Mouse (Mus musculus) liver, postnatal 0 days (tissue): Measurements from ENCODE around the gene Aldoc. TPM values are rescaled to one million over a fixed set of nuclear protein-coding genes. Genes with fewer than 3 reads are reported as not detected.
A peak's percentile ranks its signal among the peaks of the same experiment; 100 is the strongest.

Experiments
- ATAC-seq: fragments of 200-750 bp; cut with Nextera tagmentation; 2 replicates; pipeline ENCODE4 v1.8.0; 2017; ENCODE audit warnings: mild to moderate bottlenecking, moderate library complexity
- DNase-seq: peaks from one replicate; pipeline ENCODE4 v3.0.0-alpha.2; 2016
- H3K27ac ChIP-seq: fragments of 300-500 bp; sonication (generic); 2 replicates; pipeline ENCODE4 v1.5.1; 2014; ENCODE audit warnings: antibody characterized with exemption, moderate library complexity, mild to moderate bottlenecking, low read depth
- H3K27me3 ChIP-seq: fragments of 300-500 bp; sonication (generic); 2 replicates; pipeline ENCODE4 v1.6.1; 2014; ENCODE audit warnings: low read length, control low read depth, mixed read lengths; ENCODE audit not compliant: insufficient read depth
- H3K36me3 ChIP-seq: fragments of 300-500 bp; sonication (generic); replicated peaks from 2 replicates; pipeline ENCODE4 v1.6.1; 2014; ENCODE audit warnings: mild to moderate bottlenecking, control low read depth, low read length, moderate library complexity, mixed read lengths; ENCODE audit not compliant: insufficient read depth
- H3K4me1 ChIP-seq: fragments of 300-500 bp; sonication (generic); 2 replicates; pipeline ENCODE4 v1.6.1; 2014; ENCODE audit warnings: antibody characterized with exemption, mild to moderate bottlenecking, control low read depth; ENCODE audit not compliant: insufficient read depth
- H3K4me2 ChIP-seq: fragments of 300-500 bp; sonication (generic); 2 replicates; pipeline ENCODE4 v1.6.1; 2014; ENCODE audit warnings: low read depth, mild to moderate bottlenecking, low read length, moderate library complexity, mixed read lengths
- H3K4me3 ChIP-seq: fragments of 300-500 bp; sonication (generic); 2 replicates; pipeline ENCODE4 v1.5.1; 2014; ENCODE audit warnings: low read depth, low read length
- H3K9ac ChIP-seq: fragments of 300-500 bp; sonication (generic); replicated peaks from 2 replicates; pipeline ENCODE4 v1.6.1; 2014; ENCODE audit warnings: mild to moderate bottlenecking, moderate library complexity
- H3K9me3 ChIP-seq: fragments of 300-500 bp; sonication (generic); 2 replicates; pipeline ENCODE4 v1.6.1; 2016; ENCODE audit warnings: mild to moderate bottlenecking, control low read depth, low read length, mixed read lengths
- CTCF ChIP-seq: sonication (generic); IDR thresholded peaks from 2 replicates; pipeline ENCODE4 v1.5.1; 2016; ENCODE audit warnings: antibody characterized with exemption, low read depth
- EP300 ChIP-seq: IDR thresholded peaks from 2 replicates; pipeline ENCODE4 v1.6.1; 2016; ENCODE audit warnings: antibody characterized with exemption, low read depth, mild to moderate bottlenecking
- WGBS: fragments of 180-500 bp; shearing (Covaris S2); extraction: QIAGEN DNeasy Blood & Tissue Kit; methylation state at CpG from one replicate; pipeline ENCODE4 v1.1.7; 2014; ENCODE audit not compliant: insufficient replicate concordance; 5-methylcytosine and 5-hydroxymethylcytosine counted together
- polyA plus RNA-seq: library from polyadenylated mRNA; unstranded; fragments of >200 nt; fragmentation: Nextera tagmentation; extraction: Ambion mirVana; gene quantifications from 2 replicates; pipeline ENCODE4 v1.2.1, GENCODE M21; 2015

Gene Aldoc
- polyA plus RNA-seq, 1 experiment from 2014 or later: 15.4 TPM

DNA sequence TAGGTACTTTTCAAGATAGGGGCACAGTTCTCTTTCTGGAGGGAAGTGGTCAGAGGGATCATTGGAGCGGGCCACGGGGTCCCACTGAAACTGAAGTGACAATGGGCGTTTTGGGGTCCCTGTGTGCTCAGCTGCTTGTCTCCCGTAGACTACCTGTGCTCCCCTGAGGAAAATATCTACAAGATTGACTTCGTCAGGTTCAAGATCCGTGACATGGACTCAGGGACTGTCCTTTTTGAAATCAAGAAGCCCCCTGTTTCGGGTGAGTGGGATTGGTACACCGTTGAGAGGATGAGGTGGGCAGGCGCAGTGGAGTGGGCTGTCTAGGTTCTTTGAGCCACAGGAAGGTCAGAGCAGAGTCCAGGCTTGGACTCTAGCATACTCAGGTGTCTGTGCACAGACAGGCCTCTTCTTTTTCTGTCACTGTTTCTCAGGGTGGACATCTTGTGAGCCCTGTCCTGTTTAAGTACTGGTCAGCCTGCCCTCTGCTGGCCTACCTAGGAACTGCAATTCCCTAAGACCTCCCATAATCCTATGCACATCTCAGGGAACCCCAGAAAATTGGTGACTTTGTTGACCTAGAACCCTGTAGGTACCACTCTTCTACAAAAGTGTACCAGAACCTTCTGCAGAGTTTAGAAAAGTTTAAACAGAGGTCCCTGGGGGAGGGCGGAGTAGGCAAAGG lies 24.4 kb downstream of the Aldoc start:
- H3K27me3 ChIP-seq: no peaks in the 10 kb centered on the region
- no peak overlapping the region for H3K9ac ChIP-seq
- no peak overlapping the region for H3K4me3 ChIP-seq
- 84% methylated on average over 10 of the region's 10 CpGs for WGBS
- no peaks in the 10 kb centered on the region for H3K9me3 ChIP-seq
- TF ChIP-seq EP300 (no peak), CTCF (peak; percentile 95)
- peaks cover 13% of the 10 kb centered on the region for H3K36me3 ChIP-seq
- ATAC-seq: no peak
- peaks cover 65% of the 10 kb centered on the region for H3K4me1 ChIP-seq
- peak; percentile 82 for DNase-seq
- H3K27ac ChIP-seq: peak overlapping the region; percentile 78
- peak overlapping the region; percentile 19; the same call in 1 of the 2 replicates for H3K4me2 ChIP-seq

DNA sequence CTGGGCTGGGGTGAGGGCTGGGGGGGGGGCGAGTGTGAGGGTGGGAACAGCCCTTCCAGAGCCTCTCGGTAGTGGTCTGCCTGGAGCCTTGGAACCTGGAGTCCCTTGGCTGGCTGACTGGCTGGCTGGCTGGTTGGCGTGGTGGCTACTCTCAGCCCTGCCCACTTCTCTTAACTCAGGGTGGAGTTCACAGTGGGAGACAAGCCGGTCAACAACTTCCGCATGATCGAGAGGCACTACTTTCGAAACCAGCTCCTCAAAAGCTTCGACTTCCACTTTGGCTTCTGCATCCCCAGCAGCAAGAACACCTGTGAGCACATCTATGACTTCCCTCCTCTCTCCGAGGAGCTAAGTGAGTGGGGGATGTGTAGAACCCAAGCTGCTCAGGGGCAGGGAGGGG lies 25.1 kb downstream of the Aldoc start:
- Histone ChIP-seq H3K9me3 (no peaks in the 10 kb centered on the region), H3K27me3 (no peaks in the 10 kb centered on the region), H3K4me3 (no peak overlapping the region), H3K36me3 (peaks cover 13% of the 10 kb centered on the region), H3K4me1 (peaks cover 65% of the 10 kb centered on the region), H3K27ac (peak overlapping the region; percentile 82), H3K4me2 (peak overlapping the region; percentile 19; the same call in 1 of the 2 replicates), H3K9ac (peak overlapping the region; percentile 47; the same call in 1 of the 2 replicates)
- DNase-seq (peak; percentile 48), ATAC-seq (no peak)
- TF ChIP-seq CTCF (no peak), EP300 (no peak)
- WGBS: 66% methylated on average over 9 of the region's 9 CpGs

DNA sequence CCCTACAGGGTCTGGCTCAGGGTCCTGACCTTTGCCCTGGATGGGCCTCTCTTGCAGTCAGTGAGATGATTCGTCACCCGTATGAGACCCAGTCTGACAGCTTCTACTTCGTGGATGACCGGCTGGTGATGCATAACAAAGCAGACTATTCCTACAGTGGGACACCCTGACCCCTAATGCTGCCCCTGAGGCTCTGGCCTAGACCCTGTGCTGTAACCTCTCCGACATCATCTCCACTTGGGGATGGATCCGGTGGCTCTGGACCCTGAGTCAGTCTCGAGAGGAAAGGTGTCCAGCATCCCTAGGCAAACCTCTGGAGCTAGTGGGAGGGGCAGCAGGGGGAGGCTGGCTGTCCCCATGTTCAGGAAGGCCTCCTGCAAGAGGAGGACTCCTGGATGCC lies 25.7 kb downstream of the Aldoc start:
- H3K36me3 ChIP-seq: peaks cover 13% of the 10 kb centered on the region
- H3K27me3 ChIP-seq: no peaks in the 10 kb centered on the region
- H3K9me3 ChIP-seq: no peaks in the 10 kb centered on the region
- H3K4me3 ChIP-seq: 0 out of 2 replicates have a peak overlapping the region, but pooled peaks have one; percentile 9
- H3K9ac ChIP-seq: peak overlapping the region; percentile 47; the same call in 1 of the 2 replicates
- no peak for DNase-seq
- H3K27ac ChIP-seq: peak overlapping the region; percentile 82
- TF ChIP-seq CTCF (no peak), EP300 (no peak)
- ATAC-seq: no peak
- H3K4me2 ChIP-seq: peak overlapping the region; percentile 15
- peaks cover 68% of the 10 kb centered on the region for H3K4me1 ChIP-seq
- 69% methylated on average over 7 of the region's 7 CpGs for WGBS

DNA sequence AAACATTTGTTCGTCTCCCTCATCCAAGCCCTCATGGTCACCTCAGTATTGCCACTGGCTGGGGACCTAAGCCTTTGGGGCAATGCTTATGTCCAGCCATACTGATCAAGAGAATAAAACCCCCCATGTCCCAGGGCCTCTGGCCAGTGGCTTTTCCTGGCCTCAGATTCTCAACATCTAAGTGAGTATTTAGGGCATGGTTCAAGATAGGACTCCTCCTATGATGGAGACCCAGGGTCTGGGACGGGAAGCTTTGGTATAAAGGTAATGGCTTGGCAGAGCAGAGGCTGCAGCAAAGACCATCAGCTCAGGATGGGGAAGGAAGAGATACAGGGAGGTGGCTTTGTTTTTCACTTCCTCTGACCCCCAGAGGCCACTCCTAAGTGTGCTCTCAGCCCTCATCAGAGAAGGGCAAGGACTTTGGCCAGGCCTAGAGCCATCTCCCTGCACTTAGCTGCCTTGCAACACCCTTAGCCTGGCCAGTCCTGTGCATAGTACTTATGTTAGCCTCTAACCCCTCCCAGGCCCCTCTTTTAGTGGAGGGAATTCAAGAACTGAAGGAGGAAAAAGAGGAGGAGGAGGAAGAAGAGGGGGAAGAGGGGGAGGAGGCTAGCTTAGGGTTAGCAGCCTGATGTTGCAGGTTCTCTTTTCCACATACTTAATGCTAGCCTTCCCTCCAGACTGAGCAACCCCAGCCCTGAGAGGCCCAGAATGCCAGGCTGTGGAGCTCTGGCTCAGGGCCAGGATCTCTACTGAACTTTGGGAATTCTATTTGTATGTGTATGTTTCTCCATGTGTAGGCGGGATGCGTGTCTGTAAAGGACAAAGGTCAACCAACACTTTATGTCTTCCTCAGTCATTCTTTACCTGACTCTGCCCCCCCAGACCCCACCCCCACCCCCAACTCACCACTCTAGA lies 26.9 kb downstream of the Aldoc start:
- TF ChIP-seq EP300 (peak; percentile 22; the same call in 1 of the 2 replicates), CTCF (no peak)
- Histone ChIP-seq H3K27me3 (no peaks in the 10 kb centered on the region), H3K9me3 (no peaks in the 10 kb centered on the region), H3K9ac (0 out of 2 replicates have a peak overlapping the region, but pooled peaks have one; percentile 4), H3K4me3 (no peak overlapping the region), H3K4me1 (peaks cover 56% of the 10 kb centered on the region), H3K27ac (peak overlapping the region; percentile 82), H3K36me3 (peaks cover 13% of the 10 kb centered on the region), H3K4me2 (peak overlapping the region; percentile 26; the same call in 1 of the 2 replicates)
- DNase-seq (peak; percentile 63), ATAC-seq (peak; percentile 56)
- WGBS: 58% methylated on average over 4 of the region's 4 CpGs

DNA sequence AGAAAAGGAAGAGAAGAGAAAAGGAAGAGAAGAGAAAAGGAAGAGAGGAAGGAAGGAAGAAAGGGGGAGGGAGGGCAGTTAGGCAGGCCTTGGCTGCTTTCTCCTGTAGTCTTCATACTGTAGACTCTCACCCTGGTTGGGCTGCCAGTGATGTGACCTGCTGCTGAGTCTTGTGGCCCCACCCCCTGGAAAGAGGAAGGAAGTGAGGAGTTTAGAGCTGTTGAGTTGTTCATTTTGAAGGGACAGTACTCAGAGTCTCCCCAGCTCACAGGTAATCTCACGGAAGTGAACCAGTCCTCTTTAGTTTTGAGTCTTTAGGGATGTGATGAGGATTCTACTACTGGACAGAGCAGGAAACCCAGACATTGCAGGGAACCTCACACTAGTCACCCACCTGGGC lies 30.3 kb downstream of the Aldoc start:
- 38% methylated on average over 1 of the region's 1 CpGs for WGBS
- DNase-seq (no peak), ATAC-seq (no peak)
- H3K27ac ChIP-seq: no peak overlapping the region
- H3K27me3 ChIP-seq: no peaks in the 10 kb centered on the region
- H3K4me2 ChIP-seq: no peak overlapping the region
- TF ChIP-seq EP300: no peak
- TF ChIP-seq CTCF: no peak
- H3K4me3 ChIP-seq: no peak overlapping the region
- H3K36me3 ChIP-seq: peaks cover 13% of the 10 kb centered on the region
- peaks cover 24% of the 10 kb centered on the region for H3K4me1 ChIP-seq
- H3K9me3 ChIP-seq: no peaks in the 10 kb centered on the region
- H3K9ac ChIP-seq: no peak overlapping the region

DNA sequence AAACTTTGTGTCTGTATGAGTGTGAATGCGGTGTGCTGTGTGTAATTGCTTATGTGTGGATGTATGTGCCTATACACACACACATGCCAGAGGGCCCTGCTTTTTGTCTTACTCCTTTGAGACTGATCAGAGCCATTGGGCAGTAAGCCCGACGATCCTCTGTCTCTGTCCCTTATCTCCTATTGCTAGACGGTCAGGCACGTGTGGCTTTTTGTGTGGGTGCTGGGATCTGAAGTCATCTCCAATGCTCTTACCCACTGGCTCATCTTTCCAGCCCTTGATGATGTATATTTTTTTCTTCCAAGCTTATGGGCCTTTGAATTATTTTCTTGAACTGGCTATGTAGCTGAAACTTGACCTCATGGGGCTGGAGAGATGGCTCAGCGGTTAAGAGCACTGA lies 32.1 kb downstream of the Aldoc start:
- H3K27me3 ChIP-seq: no peaks in the 10 kb centered on the region
- H3K4me1 ChIP-seq: peaks cover 10% of the 10 kb centered on the region
- no peak overlapping the region for H3K4me2 ChIP-seq
- no peak overlapping the region for H3K9ac ChIP-seq
- DNase-seq: no peak
- no peaks in the 10 kb centered on the region for H3K9me3 ChIP-seq
- H3K36me3 ChIP-seq: no peaks in the 10 kb centered on the region
- 67% methylated on average over 6 of the region's 6 CpGs for whole genome bisulfite sequencing
- no peak for ATAC-seq
- H3K4me3 ChIP-seq: no peak overlapping the region
- H3K27ac ChIP-seq: no peak overlapping the region
- no peak for TF ChIP-seq EP300
- TF ChIP-seq CTCF: no peak
